Mouse (Mus musculus) liver, embryonic 14.5 days (tissue): ENCODE measurements at regions not wholly inside any gene's neighbourhood (a gene's known extent, or its start where the extent isn't known, plus 50 kb on each side); places are given as distances from the start of the nearest gene placed in this dataset.

ENCODE experiments used
- CTCF ChIP-seq: IDR thresholded peaks from 2 replicates; pipeline ENCODE4 v1.5.1; 2016; ENCODE audit warnings: antibody characterized with exemption, low read depth, control low read depth
- EP300 ChIP-seq: IDR thresholded peaks from 2 replicates; pipeline ENCODE4 v1.6.1; 2016; ENCODE audit warnings: antibody characterized with exemption, low read depth

DNA sequence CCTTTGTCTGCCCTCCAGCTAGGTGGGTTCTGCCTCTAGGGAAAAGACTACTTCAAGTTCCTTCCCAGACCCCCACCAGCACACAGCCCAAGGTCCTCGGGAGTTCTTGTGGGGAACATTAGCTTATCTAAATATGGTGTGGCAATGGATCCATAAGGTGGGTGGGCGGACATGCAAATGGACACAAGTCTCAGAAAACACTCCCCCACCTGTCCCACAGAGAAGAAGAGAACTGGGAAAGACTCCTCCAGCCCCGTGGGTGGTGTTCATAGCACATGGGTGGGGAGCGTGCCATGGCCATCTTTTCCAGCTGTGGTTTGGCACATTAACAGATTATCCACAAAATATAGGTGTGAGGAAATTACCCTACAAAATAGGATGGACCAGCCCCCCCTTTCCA is 177.5 kb downstream of the Bcl11b start:
- TF ChIP-seq EP300, result no peak
- no peak for TF ChIP-seq CTCF
